Mouse (Mus musculus): Measurements from ENCODE around the gene Psmd11.
"Not testable (repeated sequence)": the region's sequence is repeated elsewhere in the genome, so short reads cannot be mapped to it uniquely, and the experiment has no call there.

Gene Psmd11

DNA sequence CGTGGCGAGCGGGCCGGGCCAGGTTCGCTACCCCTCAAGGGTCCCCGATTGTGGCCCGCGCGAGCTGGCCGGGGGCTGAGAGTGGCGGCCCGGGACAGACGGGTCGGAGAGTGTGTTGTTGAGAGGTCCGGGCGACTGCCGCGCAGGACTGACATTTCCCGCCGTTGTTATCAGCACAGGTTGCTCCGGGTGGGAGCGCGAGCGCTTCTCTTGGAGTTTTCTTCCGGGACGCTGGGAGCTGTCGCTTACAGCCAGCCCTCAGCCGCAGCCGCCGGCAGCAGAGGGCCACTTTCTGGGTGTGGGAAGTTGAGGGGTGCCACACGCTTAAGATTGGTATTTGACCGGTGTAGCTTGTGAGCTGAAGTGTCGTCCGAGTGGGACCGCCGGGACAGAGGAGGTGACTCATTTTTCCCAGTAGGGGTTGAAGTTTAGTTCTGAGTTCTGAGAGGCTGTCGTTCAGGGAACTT lies 627 bp downstream of the Psmd11 start:
- DNase-seq: no peak

DNA sequence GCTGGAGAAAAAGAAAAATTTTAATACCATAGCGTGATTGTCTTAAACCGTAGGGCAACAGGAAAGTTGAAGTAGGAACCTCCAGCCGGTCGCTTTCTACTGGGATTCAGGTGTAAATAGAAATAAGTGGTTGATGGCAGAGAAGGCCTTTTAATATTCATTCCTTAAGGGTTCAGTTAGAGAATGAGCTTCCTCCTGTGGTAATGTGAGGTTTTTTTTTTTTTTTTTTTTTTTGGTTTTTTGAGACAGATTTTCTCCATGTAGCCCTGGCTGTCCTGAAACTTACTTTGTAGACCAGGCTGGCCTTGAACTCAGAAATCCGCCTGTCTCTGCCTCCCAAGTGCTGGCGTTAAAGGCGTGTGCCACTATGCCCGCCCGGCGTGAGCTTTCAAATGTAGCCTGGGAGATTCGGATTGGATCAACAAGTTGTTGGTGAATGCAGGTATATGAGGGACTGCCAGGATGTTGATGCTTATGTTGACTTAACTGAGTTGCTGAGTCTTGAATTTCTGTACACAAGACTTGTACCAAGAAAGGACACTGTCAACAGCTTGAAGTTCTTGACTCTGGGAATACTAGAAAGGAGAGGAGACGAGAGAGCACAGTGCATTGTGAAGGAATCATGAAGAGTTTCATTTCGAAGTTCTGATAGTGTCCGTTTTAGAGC lies 1.2 kb downstream of the Psmd11 start:
- DNase-seq: peak; percentile 23

DNA sequence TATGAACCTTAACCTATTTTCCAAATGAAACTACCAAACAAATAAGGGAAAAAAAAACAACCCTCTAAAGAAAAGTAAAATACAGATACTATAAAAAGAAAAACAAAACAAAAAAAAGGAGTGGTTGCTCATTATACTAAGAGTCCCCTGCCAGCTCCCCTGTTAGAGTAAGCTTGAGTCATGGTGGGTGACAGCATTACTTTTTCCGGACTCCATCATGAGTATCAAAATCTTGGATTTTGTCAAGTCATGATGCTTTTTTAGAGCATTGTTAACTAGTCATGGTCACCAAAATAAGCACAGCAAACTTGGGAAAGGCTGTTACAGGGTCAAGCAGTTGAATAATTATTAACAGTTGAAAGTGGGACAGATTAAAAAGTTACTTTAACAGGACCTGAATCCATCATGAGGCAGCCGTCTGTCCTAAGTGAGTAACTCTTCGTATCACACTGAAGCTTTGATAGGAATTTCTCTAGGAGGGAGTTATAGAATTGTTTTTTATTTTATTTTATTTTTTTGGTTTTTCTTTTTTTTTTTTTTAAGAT lies 2.0 kb downstream of the Psmd11 start:
- DNase-seq: no peak

- no peak for DNase-seq
These were observed 18.5 kb downstream of the Psmd11 start for GRCm38 (mm10) chr11:80446916-80447315.

DNA sequence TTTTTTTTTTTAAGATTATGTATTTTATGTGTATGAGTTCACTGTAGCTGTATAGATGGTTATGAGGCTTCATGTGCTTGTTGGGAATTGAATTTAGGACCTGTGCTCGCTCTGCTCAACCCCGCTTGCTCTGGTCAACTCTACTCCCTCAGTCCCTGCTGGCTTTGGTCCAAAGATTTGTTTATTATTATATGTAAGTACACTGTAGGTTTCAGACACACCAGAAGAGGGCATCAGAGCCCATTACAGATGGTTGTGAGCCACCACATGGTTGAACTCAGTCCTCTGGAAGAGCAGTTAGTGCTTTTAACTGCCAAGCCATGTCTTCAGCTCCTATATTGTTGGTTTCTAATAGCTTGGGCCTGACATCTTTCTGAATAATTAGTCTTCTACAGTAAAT lies 21.4 kb downstream of the Psmd11 start:
- DNase-seq: no peak

DNA sequence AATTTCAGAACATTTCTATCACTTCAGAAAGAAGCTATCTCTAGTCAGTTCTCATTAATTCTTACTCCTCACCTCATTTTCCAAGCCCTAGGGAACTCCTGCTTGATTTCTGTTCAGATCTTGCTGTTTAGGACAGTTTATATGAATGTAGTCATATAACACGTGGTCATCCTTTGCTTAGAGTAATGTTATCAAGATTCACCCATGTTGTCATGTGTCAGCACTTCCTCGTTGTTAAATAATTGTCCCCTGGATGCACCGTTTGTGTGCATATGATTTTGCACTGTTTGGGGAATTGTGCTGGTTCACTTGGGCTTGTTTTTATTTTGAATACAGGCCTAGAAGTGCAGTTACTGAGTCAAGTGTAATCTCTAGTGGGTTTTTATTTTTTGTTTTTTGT lies 23.8 kb downstream of the Psmd11 start:
- no peak for DNase-seq

- no peak for DNase-seq
These were observed 24.8 kb downstream of the Psmd11 start for GRCm38 (mm10) chr11:80453198-80453597.

DNA sequence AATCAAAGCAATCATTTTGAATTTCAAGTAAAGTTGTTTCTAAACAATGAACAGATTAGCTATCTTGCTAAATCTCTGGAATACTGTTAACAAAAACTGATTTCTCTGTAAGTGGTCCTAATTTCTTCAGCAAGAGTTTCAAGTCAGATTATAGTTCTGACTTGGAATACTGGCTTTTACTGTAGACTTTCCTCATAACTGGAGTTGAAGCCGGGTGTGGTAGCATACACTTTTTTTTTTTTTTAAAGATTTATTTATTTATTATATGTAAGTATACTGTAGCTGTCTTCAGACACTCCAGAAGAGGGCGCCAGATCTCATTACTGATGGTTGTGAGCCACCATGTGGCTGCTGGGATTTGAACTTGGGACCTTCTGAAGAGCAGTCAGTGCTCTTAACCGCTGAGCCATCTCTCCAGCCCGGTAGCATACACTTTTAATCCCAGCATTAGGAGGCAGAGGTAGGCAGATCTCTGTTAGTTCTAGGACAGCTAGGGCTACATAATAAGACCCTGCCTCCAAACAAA lies 35.3 kb downstream of the Psmd11 start:
- DNase-seq: not testable (repeated sequence)

DNA sequence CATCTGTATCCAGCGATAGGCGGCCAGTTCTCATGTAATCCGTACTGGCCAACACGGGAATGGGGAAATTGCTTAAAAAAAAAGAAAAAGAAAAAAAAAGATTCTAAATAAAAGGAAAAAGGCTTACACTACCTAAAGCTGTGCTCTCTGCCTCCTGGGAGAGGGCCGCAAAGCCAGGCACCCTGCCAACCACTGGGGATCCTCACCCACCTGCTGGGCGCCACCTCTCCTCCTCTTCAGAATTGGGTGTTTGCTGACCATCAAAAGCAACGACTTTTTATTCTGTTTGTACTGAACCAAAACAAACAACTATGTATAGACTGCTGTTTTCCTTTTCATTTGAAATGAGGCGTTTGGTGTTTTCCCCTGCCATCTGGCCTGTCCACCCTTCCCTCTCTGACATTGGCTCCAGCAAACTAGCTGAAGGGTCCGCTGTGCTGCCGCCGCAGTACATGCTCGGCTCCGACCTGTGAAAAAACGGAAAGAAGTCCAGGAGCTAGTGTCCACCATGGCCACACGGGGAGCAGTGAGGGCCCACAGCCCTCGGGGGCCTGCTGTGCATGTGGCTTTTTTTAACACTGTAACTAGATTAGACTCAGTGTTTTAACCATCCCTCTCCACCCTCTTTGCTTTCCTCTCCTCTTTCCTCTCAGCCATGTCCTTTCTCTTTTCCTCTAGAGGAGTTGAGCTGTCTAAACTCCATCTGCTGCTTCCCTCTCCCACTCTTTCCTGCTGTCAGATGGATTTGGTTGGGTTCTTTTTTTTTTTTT lies 43.6 kb downstream of the Psmd11 start:
- peak; percentile 52 for DNase-seq

GRCm38 (mm10) chr11:80474175-80474691 lies 45.8 kb downstream of the Psmd11 start:
- DNase-seq: peak; percentile 87

DNA sequence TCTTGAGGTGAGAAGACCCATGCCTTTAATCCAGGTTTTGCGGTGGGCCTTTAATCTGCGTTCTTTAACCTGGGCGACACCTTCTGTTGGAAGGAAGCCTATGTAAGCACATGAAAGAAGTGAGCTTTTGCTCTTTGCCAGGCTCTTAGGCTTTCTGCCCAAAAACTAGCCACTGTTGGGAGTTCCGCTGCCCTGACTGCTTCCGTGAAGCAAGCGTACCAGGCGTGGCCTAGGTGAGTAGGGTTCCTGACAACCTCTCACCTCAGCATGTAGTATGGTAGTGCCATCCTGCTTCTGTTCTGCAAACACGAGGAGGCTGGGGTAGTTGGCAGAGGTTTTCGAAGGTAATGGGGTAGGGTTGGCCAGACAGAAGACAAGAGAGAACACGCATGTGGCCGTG lies 46.4 kb downstream of the Psmd11 start:
- peak; percentile 70 for DNase-seq

DNA sequence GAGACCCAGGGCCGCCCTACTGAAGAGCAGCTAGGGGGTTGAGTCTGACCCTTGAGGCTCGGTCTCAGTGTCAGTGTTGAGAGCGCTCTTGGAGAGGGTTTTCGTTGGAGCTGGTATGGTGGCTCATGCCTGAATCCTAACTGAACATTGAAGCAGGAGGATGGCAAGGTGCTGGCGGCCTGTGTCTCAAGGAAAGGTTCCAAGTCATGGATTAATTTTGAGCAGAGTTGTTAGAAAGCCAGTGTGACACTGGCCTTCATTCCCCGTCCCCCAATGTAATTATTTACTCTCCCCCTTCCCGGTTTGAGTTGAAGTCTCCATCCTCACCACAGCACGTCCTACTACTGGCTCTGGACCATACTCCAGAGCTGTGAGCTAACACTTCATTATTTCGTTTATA lies 47.1 kb downstream of the Psmd11 start:
- peak; percentile 56 for DNase-seq

DNA sequence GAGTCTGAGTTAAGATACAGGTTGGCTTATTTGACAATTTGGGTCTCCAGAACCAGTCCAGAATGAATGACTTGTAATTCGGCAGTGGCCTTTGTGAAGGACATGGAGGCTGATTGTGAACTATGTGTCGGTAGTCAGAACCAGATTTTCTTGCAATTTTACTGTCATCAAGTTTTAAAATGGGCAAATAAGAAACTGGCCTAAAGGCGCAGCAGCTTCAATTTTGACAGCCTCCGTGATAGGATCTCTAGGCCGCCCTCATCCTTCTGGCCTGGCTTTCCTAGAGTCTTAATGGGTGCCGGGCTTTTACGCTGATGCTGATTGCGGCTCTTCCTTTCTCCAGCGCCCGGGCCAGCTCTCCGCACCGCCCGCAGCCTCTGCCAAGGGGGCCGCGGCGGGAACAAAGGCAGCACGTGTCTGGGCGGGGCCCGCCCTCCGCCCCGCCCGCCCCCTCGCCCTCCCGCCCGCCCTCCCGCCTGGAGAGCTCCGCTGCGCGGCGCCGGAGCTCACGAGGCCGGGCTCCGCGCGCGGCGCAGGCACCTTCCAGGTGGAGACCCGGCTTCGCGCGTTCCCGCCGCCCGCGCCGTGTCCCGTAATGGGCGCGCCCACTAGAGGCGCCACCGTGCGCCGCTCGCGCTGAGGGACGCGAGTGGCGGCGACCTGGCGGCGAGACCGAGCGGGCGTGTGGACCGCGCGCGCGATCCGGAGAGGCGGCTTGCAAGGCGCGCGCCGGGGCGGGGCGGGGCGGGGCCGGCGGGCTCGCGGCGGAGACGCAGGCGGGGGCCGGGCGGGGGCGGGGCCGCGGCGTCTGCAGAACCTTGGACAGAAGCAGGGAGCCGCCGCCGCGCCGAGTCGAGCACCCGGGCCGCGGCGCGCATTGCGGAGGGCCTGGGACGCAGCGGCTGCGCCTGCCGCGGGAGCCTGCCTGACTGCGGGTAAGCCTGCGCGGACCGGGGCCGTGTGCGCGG lies 48.1 kb downstream of the Psmd11 start, which contains the start of gene Cdk5r1:
Gene Cdk5r1, plus strand, starts transcription at position 802 of the 968 bp plus-strand sequence.
- peak; percentile 96 for DNase-seq

DNA sequence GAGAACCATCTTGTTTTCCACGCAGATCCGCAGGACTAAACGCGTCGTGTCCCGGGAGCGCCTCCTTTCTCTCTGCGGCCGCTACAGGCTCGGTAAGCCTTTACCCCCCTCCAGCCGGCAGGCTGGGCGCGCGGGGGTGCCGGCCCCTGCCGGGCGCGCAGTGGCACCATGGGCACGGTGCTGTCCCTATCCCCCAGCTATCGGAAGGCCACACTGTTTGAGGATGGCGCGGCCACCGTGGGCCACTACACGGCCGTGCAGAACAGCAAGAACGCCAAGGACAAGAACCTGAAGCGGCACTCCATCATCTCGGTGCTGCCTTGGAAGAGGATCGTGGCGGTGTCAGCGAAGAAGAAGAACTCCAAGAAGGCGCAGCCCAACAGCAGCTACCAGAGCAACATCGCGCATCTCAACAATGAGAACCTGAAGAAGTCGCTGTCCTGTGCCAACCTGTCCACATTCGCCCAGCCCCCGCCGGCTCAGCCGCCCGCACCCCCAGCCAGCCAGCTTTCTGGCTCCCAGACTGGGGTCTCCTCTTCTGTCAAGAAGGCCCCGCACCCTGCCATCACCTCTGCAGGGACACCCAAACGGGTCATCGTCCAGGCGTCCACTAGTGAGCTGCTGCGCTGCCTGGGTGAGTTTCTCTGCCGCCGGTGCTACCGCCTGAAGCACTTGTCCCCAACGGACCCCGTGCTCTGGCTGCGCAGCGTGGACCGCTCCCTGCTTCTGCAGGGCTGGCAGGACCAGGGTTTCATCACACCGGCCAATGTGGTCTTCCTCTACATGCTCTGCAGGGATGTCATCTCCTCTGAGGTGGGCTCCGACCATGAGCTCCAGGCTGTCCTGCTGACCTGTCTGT lies 49.2 kb downstream of the Psmd11 start:
- DNase-seq: peak; percentile 76

DNA sequence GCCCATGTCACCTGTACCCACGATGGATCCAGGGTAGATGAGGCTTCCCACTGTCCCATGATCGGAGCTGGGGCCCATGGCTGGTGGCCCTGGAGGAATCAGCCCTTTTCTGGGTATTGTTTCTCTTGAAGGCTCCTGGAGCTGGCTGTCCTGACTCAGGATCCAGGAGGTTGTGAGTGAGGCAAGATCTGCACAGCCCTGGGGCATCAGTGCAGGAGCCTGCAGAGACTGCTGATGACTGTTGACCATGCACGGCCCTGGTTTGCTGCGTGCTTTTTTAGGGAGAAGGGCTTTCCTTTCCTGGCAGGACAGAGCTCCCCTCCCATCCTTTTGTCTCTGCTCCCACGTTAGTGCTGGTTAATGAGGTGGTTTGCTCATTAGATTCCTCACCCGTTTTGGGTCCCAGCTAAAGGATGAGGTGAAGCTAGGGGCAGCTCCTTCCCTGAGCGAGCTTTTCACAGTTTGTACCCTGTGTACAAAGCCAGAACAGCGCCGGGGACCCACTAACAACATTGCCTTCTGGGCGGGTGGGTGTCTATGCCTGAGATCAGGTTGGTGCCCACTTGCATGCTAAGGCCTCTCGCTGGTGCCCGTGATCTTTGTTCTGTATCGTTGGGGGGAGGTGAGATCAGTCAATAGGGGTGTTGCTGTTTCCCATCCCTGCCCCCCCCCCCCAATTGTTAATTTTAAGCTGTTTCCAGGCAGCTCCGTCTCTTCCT lies 50.4 kb downstream of the Psmd11 start:
- DNase-seq: peak; percentile 54

GRCm38 (mm10) chr11:80479425-80479824 lies 51.0 kb downstream of the Psmd11 start:
- DNase-seq: peak; percentile 71

DNA sequence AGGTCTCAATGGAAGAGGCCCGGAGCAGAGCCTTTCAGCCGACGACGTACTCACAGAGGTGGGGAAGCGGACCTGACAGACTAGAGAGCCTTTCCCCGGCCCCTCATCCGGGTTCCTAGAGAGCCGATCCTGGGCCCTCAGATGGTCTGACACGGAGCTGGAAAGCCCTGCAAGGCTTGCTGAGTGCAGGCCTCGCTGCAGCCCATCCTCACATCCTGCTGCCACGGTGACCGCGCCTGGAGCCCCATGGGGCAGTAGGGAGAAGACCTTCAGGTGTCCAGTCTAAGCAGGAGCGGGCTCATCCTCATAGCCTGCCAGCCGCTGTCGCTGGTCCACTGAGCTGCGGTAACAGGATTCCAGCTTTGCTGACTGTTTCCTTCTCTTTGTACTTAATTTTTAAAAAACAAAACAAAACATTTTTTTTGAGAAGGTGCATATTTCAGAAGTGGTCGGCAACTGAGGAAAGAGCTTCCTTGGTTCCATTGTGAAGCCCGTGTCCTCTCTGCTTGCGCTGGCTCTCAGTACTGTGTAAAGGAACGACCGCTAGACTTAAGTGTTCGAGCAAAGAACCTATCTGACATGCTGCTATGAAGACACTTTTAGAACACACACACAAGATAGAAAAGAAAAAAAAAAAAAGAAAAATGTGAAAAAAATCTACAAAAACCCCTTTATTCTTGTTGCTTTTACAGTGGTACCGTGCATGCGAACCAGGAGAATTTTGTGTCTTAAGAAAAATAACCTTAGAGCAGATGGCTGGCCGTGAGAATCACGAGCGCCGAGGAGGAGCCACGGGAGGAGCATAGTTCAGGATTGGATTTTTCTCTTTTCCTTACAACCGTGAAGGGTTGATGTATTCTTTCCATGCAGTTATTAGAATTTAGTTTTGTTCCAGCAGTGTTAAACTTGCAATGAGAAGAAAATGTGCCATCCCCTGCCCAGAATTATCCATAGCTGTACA lies 51.8 kb downstream of the Psmd11 start:
- peak; percentile 63 for DNase-seq

DNA sequence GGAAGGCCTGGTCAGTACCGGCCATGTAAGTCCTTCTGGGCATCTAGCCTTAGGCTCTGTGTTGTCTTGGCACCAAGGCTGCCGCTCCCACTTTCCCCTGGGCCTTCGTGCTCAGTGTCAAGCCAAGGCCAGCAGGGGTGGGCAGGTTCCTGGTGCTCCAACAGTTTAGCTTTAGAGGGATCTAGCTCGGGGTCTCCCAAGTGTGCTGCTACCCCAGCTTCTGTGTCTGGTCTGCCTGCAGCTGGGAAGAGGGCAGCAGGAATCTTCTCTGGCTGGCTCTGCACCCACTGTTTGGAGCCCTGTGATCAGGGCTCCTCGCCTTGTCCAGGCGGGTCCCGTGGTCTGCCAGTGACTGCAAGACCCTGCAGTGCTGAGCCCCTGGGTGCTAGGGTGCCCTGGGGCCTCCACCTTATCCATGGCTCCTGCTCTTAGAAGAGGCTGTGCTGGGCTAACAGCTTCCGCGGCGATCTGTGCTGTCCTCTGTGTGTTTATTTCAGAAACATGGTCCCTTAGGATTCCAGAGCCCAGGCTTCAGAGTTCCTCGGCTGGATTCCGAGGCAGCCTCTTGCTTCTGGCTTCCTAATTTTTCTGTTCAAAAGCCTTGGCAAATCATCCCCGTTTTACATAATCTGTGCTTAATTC lies 53.1 kb downstream of the Psmd11 start:
- DNase-seq: peak; percentile 58

- peak; percentile 66 for DNase-seq
These were observed 53.9 kb downstream of the Psmd11 start for GRCm38 (mm10) chr11:80482347-80482746.
